Mouse (Mus musculus) ES-Bruce4 (cell line): ENCODE data around the gene Ggact. TPM values are rescaled to one million over a fixed set of nuclear protein-coding genes. Genes with fewer than 3 reads are reported as not detected.

Experiments used
- H3K27ac ChIP-seq: 2 replicates; pipeline ENCODE4 v1.5.1; 2012; ENCODE audit warnings: low read length, inconsistent platforms; ENCODE audit not compliant: insufficient read depth
- H3K27me3 ChIP-seq: 2 replicates; pipeline ENCODE4 v1.6.1; 2012; ENCODE audit warnings: mild to moderate bottlenecking, low read length, inconsistent platforms; ENCODE audit not compliant: control insufficient read depth, poor library complexity, insufficient read depth, severe bottlenecking
- H3K36me3 ChIP-seq: 2 replicates; pipeline ENCODE4 v1.6.1; 2012; ENCODE audit warnings: inconsistent platforms, mild to moderate bottlenecking, low read length, moderate library complexity; ENCODE audit not compliant: control insufficient read depth, poor library complexity, insufficient read depth, severe bottlenecking
- H3K4me1 ChIP-seq: one replicate; pipeline ENCODE4 v1.8.1; 2011; ENCODE audit warnings: low read length; ENCODE audit not compliant: control insufficient read depth, insufficient read depth
- H3K4me3 ChIP-seq: 2 replicates; pipeline ENCODE4 v1.5.1; 2011; ENCODE audit warnings: low read depth, mild to moderate bottlenecking, low read length
- H3K9ac ChIP-seq: 2 replicates; pipeline ENCODE4 v1.6.1; 2012; ENCODE audit warnings: low read depth, mild to moderate bottlenecking, inconsistent platforms; ENCODE audit not compliant: poor library complexity, severe bottlenecking
- H3K9me3 ChIP-seq: replicated peaks from 2 replicates; pipeline ENCODE4 v1.6.1; 2012; ENCODE audit warnings: mild to moderate bottlenecking, low read length, inconsistent platforms; ENCODE audit not compliant: control insufficient read depth, poor library complexity, insufficient read depth, severe bottlenecking
- CTCF ChIP-seq: IDR thresholded peaks from one replicate; pipeline ENCODE4 v1.8.1; 2011; ENCODE audit warnings: low read depth, low read length
- EP300 ChIP-seq: IDR thresholded peaks from 2 replicates; pipeline ENCODE4 v1.6.1; 2011; ENCODE audit warnings: low read depth, low read length; ENCODE audit not compliant: insufficient read depth
- POLR2A ChIP-seq: IDR thresholded peaks from one replicate; pipeline ENCODE4 v1.8.1; 2011; ENCODE audit warnings: low read length; ENCODE audit not compliant: insufficient read depth
- polyA plus RNA-seq: library from polyadenylated mRNA; stranded (reverse); fragments of >200 nt; gene quantifications from 2 replicates; pipeline ENCODE4 v1.2.4, GENCODE M21; 2011; ENCODE audit warnings: low read depth; ENCODE audit not compliant: missing spikeins, insufficient read depth, insufficient read length

The Ggact gene
- polyA plus RNA-seq, 1 experiment = 11.7 TPM

- no peak overlapping the region for H3K9ac ChIP-seq
- H3K36me3 ChIP-seq = no peaks in the 10 kb centered on the region
- TF ChIP-seq EP300 (no peak), CTCF (no peak), POLR2A (no peak)
- no peaks in the 10 kb centered on the region for H3K27me3 ChIP-seq
- no peak overlapping the region for H3K27ac ChIP-seq
- H3K4me1 ChIP-seq = no peaks in the 10 kb centered on the region
- H3K4me3 ChIP-seq = no peak overlapping the region
- no peaks in the 10 kb centered on the region for H3K9me3 ChIP-seq
Observed at GRCm38 (mm10) chr14:122859792-122860191, 53.8 kb downstream of the Ggact start.

- no peak for TF ChIP-seq CTCF
- no peak for TF ChIP-seq POLR2A
- no peak for TF ChIP-seq EP300
- no peaks in the 10 kb centered on the region for H3K9me3 ChIP-seq
- no peak overlapping the region for H3K9ac ChIP-seq
- H3K27ac ChIP-seq = no peak overlapping the region
- H3K27me3 ChIP-seq = no peaks in the 10 kb centered on the region
- no peak overlapping the region for H3K4me3 ChIP-seq
- H3K4me1 ChIP-seq = no peaks in the 10 kb centered on the region
- H3K36me3 ChIP-seq = no peaks in the 10 kb centered on the region
Observed at GRCm38 (mm10) chr14:122852506-122853057, 61.0 kb downstream of the Ggact start.

GRCm38 (mm10) chr14:122837018-122837417 lies 76.5 kb downstream of the Ggact start:
- Histone ChIP-seq H3K9ac (no peak overlapping the region), H3K27ac (no peak overlapping the region), H3K36me3 (no peaks in the 10 kb centered on the region), H3K4me1 (no peaks in the 10 kb centered on the region), H3K27me3 (no peaks in the 10 kb centered on the region), H3K4me3 (no peak overlapping the region), H3K9me3 (no peaks in the 10 kb centered on the region)
- TF ChIP-seq CTCF = no peak
- TF ChIP-seq EP300 = no peak
- no peak for TF ChIP-seq POLR2A

- TF ChIP-seq CTCF = no peak
- TF ChIP-seq POLR2A = no peak
- no peak for TF ChIP-seq EP300
Observed at GRCm38 (mm10) chr14:122836221-122836620, 77.3 kb downstream of the Ggact start.

GRCm38 (mm10) chr14:122835487-122836190 lies 77.9 kb downstream of the Ggact start:
- Histone ChIP-seq H3K36me3 (no peaks in the 10 kb centered on the region), H3K27me3 (no peaks in the 10 kb centered on the region), H3K9ac (no peak overlapping the region), H3K4me3 (no peak overlapping the region), H3K9me3 (no peaks in the 10 kb centered on the region), H3K4me1 (no peaks in the 10 kb centered on the region), H3K27ac (no peak overlapping the region)
- TF ChIP-seq CTCF (no peak), POLR2A (no peak), EP300 (no peak)

More at GRCm38 (mm10) chr14:122836221-122836620, 77.3 kb downstream of the Ggact start:
- no peak overlapping the region for H3K27ac ChIP-seq
- no peak overlapping the region for H3K4me3 ChIP-seq
- no peak overlapping the region for H3K9ac ChIP-seq
- H3K27me3 ChIP-seq = no peaks in the 10 kb centered on the region
- H3K4me1 ChIP-seq = no peaks in the 10 kb centered on the region
- H3K9me3 ChIP-seq = no peaks in the 10 kb centered on the region
- H3K36me3 ChIP-seq = no peaks in the 10 kb centered on the region

DNA sequence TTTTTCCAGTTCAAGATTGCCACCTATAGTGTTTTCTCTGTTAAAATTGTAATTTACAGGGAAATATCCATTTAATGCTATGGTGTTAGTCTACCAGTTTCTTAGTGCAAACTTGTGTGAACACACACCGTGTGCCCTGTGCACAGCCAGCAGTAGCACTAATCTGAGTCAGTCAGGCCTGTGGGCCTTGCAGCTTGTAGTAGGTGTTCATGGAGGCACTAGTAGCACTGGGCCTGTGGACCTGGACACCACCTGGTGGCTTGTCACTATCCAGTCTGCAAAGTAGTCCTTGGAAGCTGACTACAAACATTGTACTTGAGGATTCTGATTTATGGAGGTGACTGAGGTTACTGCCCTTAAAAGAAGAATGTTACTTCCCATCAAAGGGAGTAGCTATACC lies 78.8 kb downstream of the Ggact start:
- no peak for TF ChIP-seq CTCF
- TF ChIP-seq POLR2A = no peak
- TF ChIP-seq EP300 = no peak

More for the DNA sequence above, 78.8 kb downstream of the Ggact start:
- no peaks in the 10 kb centered on the region for H3K36me3 ChIP-seq
- H3K4me3 ChIP-seq = no peak overlapping the region
- H3K9me3 ChIP-seq = no peaks in the 10 kb centered on the region
- no peaks in the 10 kb centered on the region for H3K4me1 ChIP-seq
- no peak overlapping the region for H3K27ac ChIP-seq
- no peaks in the 10 kb centered on the region for H3K27me3 ChIP-seq
- H3K9ac ChIP-seq = no peak overlapping the region
